Mouse (Mus musculus) small intestine, adult 2 months (tissue): ENCODE measurements at regions not wholly inside any gene's neighbourhood (a gene's known extent, or its start where the extent isn't known, plus 50 kb on each side); places are given as distances from the start of the nearest gene placed in this dataset.

Source experiments
- H3K27ac ChIP-seq: fragments of 200-500 bp; 2 replicates; pipeline ENCODE4 v1.5.1; 2012; ENCODE audit warnings: low read depth, low read length, control low read depth, inconsistent platforms; ENCODE audit not compliant: insufficient read depth
- H3K27me3 ChIP-seq: fragments of 200-500 bp; 2 replicates; pipeline ENCODE4 v1.6.1; 2012; ENCODE audit warnings: mild to moderate bottlenecking, moderate library complexity, low read length, inconsistent platforms; ENCODE audit not compliant: control insufficient read depth, insufficient read depth
- H3K36me3 ChIP-seq: fragments of 200-500 bp; 2 replicates; pipeline ENCODE4 v1.6.1; 2012; ENCODE audit warnings: mild to moderate bottlenecking, low read length, control low read depth, inconsistent platforms; ENCODE audit not compliant: control insufficient read depth, insufficient read depth
- H3K4me1 ChIP-seq: fragments of 200-500 bp; 2 replicates; pipeline ENCODE4 v1.6.1; 2012; ENCODE audit warnings: low read length, inconsistent platforms, mixed read lengths; ENCODE audit not compliant: control insufficient read depth, insufficient read depth, insufficient read length
- H3K4me3 ChIP-seq: fragments of 200-500 bp; 2 replicates; pipeline ENCODE4 v1.5.1; 2012; ENCODE audit warnings: low read depth, mild to moderate bottlenecking, control low read depth, inconsistent platforms, low read length, moderate library complexity
- CTCF ChIP-seq: fragments of 200-500 bp; IDR thresholded peaks from 2 replicates; pipeline ENCODE4 v1.5.1; 2012; ENCODE audit warnings: low read depth, mild to moderate bottlenecking, control low read depth, inconsistent platforms, low read length, moderate library complexity, mixed read lengths; ENCODE audit not compliant: insufficient replicate concordance, insufficient read length; ENCODE audit errors: extremely low read depth
- POLR2A ChIP-seq: fragments of 200-500 bp; IDR thresholded peaks from 2 replicates; pipeline ENCODE4 v1.6.1; 2012; ENCODE audit warnings: low read depth, mild to moderate bottlenecking, control low read depth, inconsistent platforms, low read length, moderate library complexity
- WGBS: fragments of 180-500 bp; shearing (Covaris S2); methylation state at CpG from one replicate; pipeline ENCODE4 v1.1.7; 2018; 5-methylcytosine and 5-hydroxymethylcytosine counted together

- 77% methylated on average over 9 of the region's 9 CpGs for WGBS
These were observed 68.7 kb upstream of the Adrb1 start for GRCm38 (mm10) chr19:56653292-56653691.

GRCm38 (mm10) chr19:56655330-56655729 is 66.7 kb upstream of the Adrb1 start:
- no peak for TF ChIP-seq POLR2A
- TF ChIP-seq CTCF, result no peak
- 79% methylated on average over 9 of the region's 9 CpGs for WGBS
- Histone ChIP-seq H3K36me3 (no peaks in the 10 kb centered on the region), H3K4me1 (no peaks in the 10 kb centered on the region; the same call in 1 of the 2 replicates), H3K27me3 (no peaks in the 10 kb centered on the region), H3K4me3 (no peak overlapping the region), H3K27ac (no peak overlapping the region)

More at GRCm38 (mm10) chr19:56653292-56653691, 68.7 kb upstream of the Adrb1 start:
- no peak overlapping the region for H3K4me3 ChIP-seq
- no peaks in the 10 kb centered on the region; the same call in 1 of the 2 replicates for H3K4me1 ChIP-seq
- H3K27ac ChIP-seq, result no peak overlapping the region
- H3K27me3 ChIP-seq, result no peaks in the 10 kb centered on the region
- TF ChIP-seq CTCF (no peak), POLR2A (no peak)
- no peaks in the 10 kb centered on the region for H3K36me3 ChIP-seq

GRCm38 (mm10) chr19:56660566-56661199 is 61.3 kb upstream of the Adrb1 start:
- Histone ChIP-seq H3K36me3 (no peaks in the 10 kb centered on the region), H3K4me1 (no peaks in the 10 kb centered on the region), H3K27me3 (no peaks in the 10 kb centered on the region), H3K4me3 (no peak overlapping the region), H3K27ac (peak overlapping the region; percentile 4; the same call in 1 of the 2 replicates)
- TF ChIP-seq POLR2A, result no peak
- TF ChIP-seq CTCF, result no peak
- WGBS, result 58% methylated on average over 4 of the region's 4 CpGs

GRCm38 (mm10) chr19:56663474-56664227 is 58.3 kb upstream of the Adrb1 start:
- TF ChIP-seq CTCF, result no peak
- TF ChIP-seq POLR2A, result no peak
- 49% methylated on average over 10 of the region's 10 CpGs for whole genome bisulfite sequencing
- Histone ChIP-seq H3K27me3 (no peaks in the 10 kb centered on the region), H3K27ac (no peak overlapping the region), H3K36me3 (no peaks in the 10 kb centered on the region), H3K4me1 (no peaks in the 10 kb centered on the region), H3K4me3 (no peak overlapping the region)

- no peaks in the 10 kb centered on the region for H3K27me3 ChIP-seq
- no peak overlapping the region for H3K4me3 ChIP-seq
- 76% methylated on average over 10 of the region's 10 CpGs for WGBS
- no peak overlapping the region for H3K27ac ChIP-seq
- TF ChIP-seq POLR2A, result no peak
- no peak for TF ChIP-seq CTCF
- no peaks in the 10 kb centered on the region for H3K36me3 ChIP-seq
- H3K4me1 ChIP-seq, result no peaks in the 10 kb centered on the region
These were observed 57.7 kb upstream of the Adrb1 start for GRCm38 (mm10) chr19:56664307-56664775.

DNA sequence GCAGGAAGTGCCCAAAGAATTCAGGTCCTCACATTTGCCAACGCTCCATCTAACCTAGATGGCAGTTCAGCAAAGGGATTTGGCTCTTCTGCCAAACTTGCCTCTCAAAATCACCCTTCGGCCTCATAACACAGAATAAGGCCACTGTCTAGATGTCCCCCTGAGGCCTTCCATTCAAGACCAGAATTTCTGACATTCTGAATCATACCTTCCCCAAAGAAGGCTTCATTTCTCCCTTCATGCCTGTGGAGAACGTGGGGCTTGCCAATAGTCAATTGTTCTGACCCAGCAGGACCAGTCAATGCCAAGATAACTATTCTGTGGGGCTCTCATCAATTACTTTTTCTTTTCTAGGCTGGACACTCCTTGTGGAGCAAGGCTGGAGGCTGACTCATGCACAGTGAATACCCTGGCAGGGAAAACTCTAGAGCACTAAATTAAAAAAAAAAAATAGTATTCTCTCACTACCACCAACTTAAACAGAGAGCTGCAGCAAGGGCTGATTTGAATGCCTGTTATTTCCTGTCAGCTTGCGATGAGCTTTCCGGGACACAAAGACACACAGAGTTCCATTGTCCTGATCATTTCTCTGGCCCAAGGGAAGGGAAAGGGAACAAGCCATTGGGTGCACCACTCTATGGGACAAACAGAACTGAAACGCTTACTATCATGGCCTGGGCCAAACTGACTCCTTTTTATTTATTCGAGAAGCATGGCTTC is 56.9 kb upstream of the Adrb1 start:
- 92% methylated on average over 7 of the region's 7 CpGs for WGBS
- Histone ChIP-seq H3K27ac (no peak overlapping the region), H3K4me1 (no peaks in the 10 kb centered on the region), H3K36me3 (no peaks in the 10 kb centered on the region), H3K4me3 (no peak overlapping the region), H3K27me3 (no peaks in the 10 kb centered on the region)
- no peak for TF ChIP-seq POLR2A
- TF ChIP-seq CTCF, result no peak

GRCm38 (mm10) chr19:56665972-56666371 is 56.0 kb upstream of the Adrb1 start:
- no peaks in the 10 kb centered on the region for H3K27me3 ChIP-seq
- no peak overlapping the region for H3K4me3 ChIP-seq
- H3K36me3 ChIP-seq, result no peaks in the 10 kb centered on the region
- WGBS, result 69% methylated on average over 1 of the region's 1 CpGs
- H3K4me1 ChIP-seq, result no peaks in the 10 kb centered on the region
- no peak for TF ChIP-seq POLR2A
- no peak for TF ChIP-seq CTCF
- H3K27ac ChIP-seq, result no peak overlapping the region
